Mouse (Mus musculus): ENCODE measurements around the gene Gm9918. TPM values are rescaled to one million over a fixed set of nuclear protein-coding genes. Genes with fewer than 3 reads are reported as not detected.

Gene Gm9918
- polyA plus RNA-seq, 1 experiment from 2014 or later, result 0.11 TPM

DNA sequence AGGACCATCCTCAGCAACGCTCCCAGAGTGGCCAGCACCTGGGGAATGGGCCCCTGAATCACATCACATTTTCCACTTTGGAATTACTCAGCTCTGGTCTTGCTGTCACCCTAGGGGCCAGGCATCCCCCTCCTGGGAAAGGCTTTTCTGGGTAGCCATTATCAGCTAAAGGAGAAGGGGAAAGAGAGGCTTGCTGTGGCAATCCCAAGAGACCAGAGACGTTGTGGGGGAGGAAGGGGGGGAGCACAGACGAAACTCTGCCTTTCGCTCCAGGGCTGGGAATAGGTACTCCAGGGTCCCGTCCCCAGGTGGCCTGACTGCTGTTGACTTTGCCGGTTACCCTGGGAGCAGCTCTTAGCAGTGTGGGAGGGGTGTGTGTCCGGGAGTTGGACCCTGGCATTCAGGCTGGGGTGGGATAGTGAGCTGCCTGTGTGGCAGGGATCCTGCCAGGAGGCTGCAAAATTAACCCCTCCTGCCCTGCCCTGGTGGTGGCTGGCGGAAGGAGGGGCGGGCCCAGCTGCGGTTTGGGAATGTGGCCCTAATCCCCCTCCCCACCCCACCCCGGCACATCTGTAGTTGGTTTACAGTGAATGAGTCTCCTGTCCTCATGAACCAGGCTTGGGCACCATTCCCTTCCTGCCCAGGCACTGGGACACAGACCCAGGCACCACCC, 11.6 kb upstream of the Gm9918 start:
- peaks cover 4% of the 10 kb centered on the region; the same call in 1 of the 2 replicates for H3K27me3 ChIP-seq (replicated peaks; ENCODE audit: control insufficient read depth, insufficient read depth, low read length)
- H3K9me3 ChIP-seq (ENCODE audit: control insufficient read depth, low read length), result no peaks in the 10 kb centered on the region
- H3K4me2 ChIP-seq (ENCODE audit: low read length), result no peak overlapping the region; the same call in 1 of the 2 replicates
- H3K4me3 ChIP-seq (ENCODE audit: low read depth, low read length), result no peak overlapping the region
- H3K27ac ChIP-seq (ENCODE audit: low read depth), result no peak overlapping the region; the same call in 1 of the 2 replicates
- no peaks in the 10 kb centered on the region for H3K36me3 ChIP-seq (ENCODE audit: control insufficient read depth, insufficient read depth, low read length)
- H3K4me1 ChIP-seq (replicated peaks; ENCODE audit: control insufficient read depth, insufficient read depth, low read length), result peaks cover 19% of the 10 kb centered on the region
- ATAC-seq (replicated peaks; ENCODE audit: low FRiP score, low TSS enrichment, low read depth) (peak; percentile 40), DNase-seq (ENCODE audit: low spot score) (no peak)
- WGBS, result 24% methylated on average over 11 of the region's 11 CpGs
- no peak overlapping the region for H3K9ac ChIP-seq (ENCODE audit: low read length)

DNA sequence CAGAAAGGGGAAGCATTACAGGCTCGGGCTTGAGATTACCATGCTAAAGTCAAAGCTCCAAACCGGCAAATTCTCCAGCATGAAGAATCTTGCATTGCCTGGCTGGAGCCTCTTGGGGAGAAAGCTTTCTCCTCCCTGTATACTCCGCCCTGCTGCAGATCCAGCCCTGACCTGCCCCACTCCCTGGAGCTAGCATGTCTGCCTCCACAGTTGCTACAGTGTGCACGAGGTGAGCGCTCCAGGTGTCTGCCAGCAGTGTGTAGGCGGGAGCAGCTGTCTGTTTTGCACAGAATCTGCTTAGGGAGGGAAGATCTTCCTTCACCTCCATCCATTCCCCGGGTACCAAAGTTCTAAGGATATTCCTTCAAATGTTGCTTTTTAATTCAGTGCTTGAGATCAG, 7.8 kb upstream of the Gm9918 start:
- ATAC-seq (replicated peaks; ENCODE audit: low FRiP score, low TSS enrichment, low read depth) (no peak), DNase-seq (ENCODE audit: low spot score) (no peak)

DNA sequence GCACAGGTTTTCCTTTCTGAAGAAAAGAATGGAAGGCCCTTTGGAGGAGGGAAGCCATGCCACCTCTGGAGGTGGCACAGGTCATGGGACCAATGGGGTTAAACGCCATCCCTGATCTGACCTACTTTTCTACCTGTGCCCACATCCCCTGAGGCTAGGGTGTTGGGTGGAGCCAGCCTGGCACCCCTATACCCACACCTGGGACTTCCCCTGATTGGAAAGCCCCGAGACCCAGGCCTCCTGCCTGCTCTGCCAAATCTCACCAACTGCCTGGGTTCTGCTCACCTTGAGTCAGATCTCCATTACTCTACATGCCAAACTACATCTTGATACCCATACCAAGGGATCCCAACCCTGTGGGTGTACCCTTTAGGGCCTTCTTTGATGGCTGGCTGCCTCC, 7.3 kb upstream of the Gm9918 start:
- 81% methylated on average over 2 of the region's 2 CpGs for WGBS
- Histone ChIP-seq H3K36me3 (ENCODE audit: control insufficient read depth, insufficient read depth, low read length) (no peaks in the 10 kb centered on the region), H3K4me1 (replicated peaks; ENCODE audit: control insufficient read depth, insufficient read depth, low read length) (peaks cover 8% of the 10 kb centered on the region), H3K9me3 (ENCODE audit: control insufficient read depth, low read length) (no peaks in the 10 kb centered on the region), H3K4me3 (ENCODE audit: low read depth, low read length) (no peak overlapping the region), H3K4me2 (ENCODE audit: low read length) (no peak overlapping the region), H3K27me3 (replicated peaks; ENCODE audit: control insufficient read depth, insufficient read depth, low read length) (no peaks in the 10 kb centered on the region), H3K9ac (ENCODE audit: low read length) (no peak overlapping the region), H3K27ac (ENCODE audit: low read depth) (no peak overlapping the region)
- no peak for DNase-seq (ENCODE audit: low spot score)
- no peak for ATAC-seq (replicated peaks; ENCODE audit: low FRiP score, low TSS enrichment, low read depth)

More for the DNA sequence above, 7.8 kb upstream of the Gm9918 start:
- Histone ChIP-seq H3K4me1 (replicated peaks; ENCODE audit: control insufficient read depth, insufficient read depth, low read length) (peaks cover 13% of the 10 kb centered on the region), H3K27ac (ENCODE audit: low read depth) (no peak overlapping the region), H3K27me3 (replicated peaks; ENCODE audit: control insufficient read depth, insufficient read depth, low read length) (peaks cover 2% of the 10 kb centered on the region; the same call in 1 of the 2 replicates), H3K36me3 (ENCODE audit: control insufficient read depth, insufficient read depth, low read length) (no peaks in the 10 kb centered on the region), H3K4me3 (ENCODE audit: low read depth, low read length) (no peak overlapping the region), H3K4me2 (ENCODE audit: low read length) (no peak overlapping the region), H3K9me3 (ENCODE audit: control insufficient read depth, low read length) (no peaks in the 10 kb centered on the region), H3K9ac (ENCODE audit: low read length) (no peak overlapping the region)
- 47% methylated on average over 7 of the region's 7 CpGs for WGBS

DNA sequence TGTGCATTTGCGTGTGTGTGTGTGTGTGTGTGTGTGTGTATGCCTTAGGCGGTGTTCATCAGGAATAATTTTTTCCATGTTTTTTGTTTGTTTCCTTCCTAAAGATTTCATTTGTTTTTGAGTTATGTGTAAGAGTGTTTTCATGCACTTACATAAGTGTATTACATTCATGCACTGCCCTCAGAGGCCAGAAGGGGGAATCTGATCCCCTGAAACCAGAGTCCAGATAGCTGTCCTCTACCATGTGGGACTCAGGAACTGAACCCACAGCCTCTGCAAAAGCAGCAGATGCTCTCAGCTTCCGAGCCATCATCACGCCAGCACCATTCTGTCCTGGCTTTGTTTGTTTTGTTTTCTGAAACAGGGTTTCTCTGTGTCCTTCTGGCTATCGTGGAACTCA, 4.8 kb upstream of the Gm9918 start:
- no peaks in the 10 kb centered on the region for H3K36me3 ChIP-seq (ENCODE audit: control insufficient read depth, insufficient read depth, low read length)
- WGBS, result 84% methylated on average over 5 of the region's 5 CpGs
- no peak overlapping the region for H3K9ac ChIP-seq (ENCODE audit: low read length)
- ATAC-seq (replicated peaks; ENCODE audit: low FRiP score, low TSS enrichment, low read depth), result no peak
- no peak overlapping the region for H3K27ac ChIP-seq (ENCODE audit: low read depth)
- no peak overlapping the region for H3K4me2 ChIP-seq (ENCODE audit: low read length)
- H3K27me3 ChIP-seq (replicated peaks; ENCODE audit: control insufficient read depth, insufficient read depth, low read length), result no peaks in the 10 kb centered on the region
- H3K9me3 ChIP-seq (ENCODE audit: control insufficient read depth, low read length), result no peaks in the 10 kb centered on the region
- no peak overlapping the region for H3K4me3 ChIP-seq (ENCODE audit: low read depth, low read length)
- H3K4me1 ChIP-seq (replicated peaks; ENCODE audit: control insufficient read depth, insufficient read depth, low read length), result peaks cover under 1% of the 10 kb centered on the region; the same call in 1 of the 2 replicates
- DNase-seq (ENCODE audit: low spot score), result no peak

DNA sequence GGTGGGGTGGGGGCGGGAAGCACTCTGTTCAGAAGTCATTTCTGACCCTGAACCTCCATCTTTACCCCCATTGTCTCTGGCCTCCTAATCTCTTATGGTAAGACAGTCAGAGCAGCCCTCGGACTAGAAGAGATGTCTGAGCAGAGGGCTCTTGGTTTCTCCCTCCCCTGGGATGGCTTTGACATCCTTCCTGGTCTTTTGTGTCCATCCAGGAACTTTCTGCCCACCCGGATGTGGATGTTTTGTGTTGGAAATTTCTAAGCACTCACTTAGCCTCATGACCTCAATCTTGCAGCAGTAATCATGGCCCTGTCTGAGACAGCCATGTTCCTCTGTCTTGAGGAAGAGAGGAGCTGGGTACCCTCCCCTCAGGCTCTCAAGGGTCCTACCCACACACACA, 1.1 kb downstream of the Gm9918 start:
- Histone ChIP-seq H3K4me1 (replicated peaks; ENCODE audit: control insufficient read depth, insufficient read depth, low read length) (peaks cover 4% of the 10 kb centered on the region; the same call in 1 of the 2 replicates), H3K9ac (ENCODE audit: low read length) (no peak overlapping the region), H3K4me2 (ENCODE audit: low read length) (0 out of 2 replicates have a peak overlapping the region, but pooled peaks have one; percentile 35), H3K27me3 (replicated peaks; ENCODE audit: control insufficient read depth, insufficient read depth, low read length) (no peaks in the 10 kb centered on the region), H3K4me3 (ENCODE audit: low read depth, low read length) (no peak overlapping the region), H3K36me3 (ENCODE audit: control insufficient read depth, insufficient read depth, low read length) (no peaks in the 10 kb centered on the region), H3K9me3 (ENCODE audit: control insufficient read depth, low read length) (no peaks in the 10 kb centered on the region), H3K27ac (ENCODE audit: low read depth) (no peak overlapping the region)
- DNase-seq (ENCODE audit: low spot score) (no peak), ATAC-seq (replicated peaks; ENCODE audit: low FRiP score, low TSS enrichment, low read depth) (no peak)
- 35% methylated on average over 3 of the region's 3 CpGs for WGBS

DNA sequence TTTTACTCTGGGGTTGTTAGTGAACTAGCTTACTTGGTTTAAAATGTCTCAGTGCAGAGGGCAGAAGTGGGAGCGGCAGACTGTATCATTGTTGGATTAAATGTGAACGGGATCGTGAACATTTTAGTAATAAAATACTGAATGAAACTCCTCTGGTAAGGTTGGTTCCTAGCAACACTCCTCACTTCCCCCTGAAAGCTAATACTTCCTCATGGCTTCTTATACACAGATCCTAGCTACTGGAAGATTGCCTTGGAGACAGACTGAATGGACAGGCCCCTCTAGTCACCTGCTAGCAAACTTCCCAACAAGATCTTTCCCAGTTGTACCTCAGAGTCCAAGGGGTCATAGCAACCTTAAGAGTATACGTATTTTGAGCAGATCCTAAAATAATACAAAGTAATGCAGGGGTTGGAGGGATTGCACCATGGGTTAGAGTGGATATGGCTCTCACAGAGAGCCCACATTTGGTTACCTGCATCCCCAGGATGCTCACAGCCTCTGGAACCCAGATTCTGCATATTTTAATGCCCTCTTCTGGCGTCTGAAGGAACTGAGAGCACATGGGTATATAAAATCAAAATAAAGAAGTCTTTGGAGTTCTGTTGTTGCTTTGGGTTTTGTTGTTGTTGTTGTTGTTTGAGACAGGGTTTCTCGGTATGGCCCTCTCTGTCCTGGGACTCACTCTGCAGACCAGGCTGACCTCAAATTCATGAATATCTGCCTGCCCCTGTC, 3.8 kb downstream of the Gm9918 start:
- no peak overlapping the region for H3K27ac ChIP-seq (ENCODE audit: low read depth)
- no peaks in the 10 kb centered on the region for H3K36me3 ChIP-seq (ENCODE audit: control insufficient read depth, insufficient read depth, low read length)
- DNase-seq (ENCODE audit: low spot score), result no peak
- no peaks in the 10 kb centered on the region for H3K9me3 ChIP-seq (ENCODE audit: control insufficient read depth, low read length)
- no peaks in the 10 kb centered on the region for H3K27me3 ChIP-seq (replicated peaks; ENCODE audit: control insufficient read depth, insufficient read depth, low read length)
- peaks cover 4% of the 10 kb centered on the region; the same call in 1 of the 2 replicates for H3K4me1 ChIP-seq (replicated peaks; ENCODE audit: control insufficient read depth, insufficient read depth, low read length)
- H3K4me3 ChIP-seq (ENCODE audit: low read depth, low read length), result no peak overlapping the region
- no peak for ATAC-seq (replicated peaks; ENCODE audit: low FRiP score, low TSS enrichment, low read depth)
- 74% methylated on average over 6 of the region's 6 CpGs for WGBS
- H3K4me2 ChIP-seq (ENCODE audit: low read length), result no peak overlapping the region
- H3K9ac ChIP-seq (ENCODE audit: low read length), result no peak overlapping the region

DNA sequence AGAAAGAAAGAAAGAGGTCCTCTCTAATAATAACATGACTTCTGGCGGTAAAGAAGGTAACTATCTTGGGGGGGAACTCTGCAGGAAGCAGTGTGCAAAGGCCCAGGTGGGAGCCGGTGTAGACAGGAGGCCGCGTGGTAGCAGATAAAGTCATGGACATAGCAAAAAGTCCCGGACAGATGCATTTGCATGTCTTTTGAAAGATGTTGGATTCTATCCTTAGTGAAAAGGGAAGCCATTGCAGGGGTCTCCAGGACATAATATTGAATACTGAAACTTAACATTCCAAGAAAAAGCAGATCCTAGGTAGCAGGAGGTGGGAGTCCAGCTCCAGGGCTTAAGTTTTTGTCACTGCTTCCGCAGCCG, 8.3 kb downstream of the Gm9918 start:
- Histone ChIP-seq H3K27me3 (replicated peaks; ENCODE audit: control insufficient read depth, insufficient read depth, low read length) (no peaks in the 10 kb centered on the region), H3K4me1 (replicated peaks; ENCODE audit: control insufficient read depth, insufficient read depth, low read length) (peaks cover 10% of the 10 kb centered on the region), H3K4me2 (ENCODE audit: low read length) (peak overlapping the region; percentile 82), H3K36me3 (ENCODE audit: control insufficient read depth, insufficient read depth, low read length) (peaks cover 20% of the 10 kb centered on the region), H3K4me3 (ENCODE audit: low read depth, low read length) (peak overlapping the region; percentile 76), H3K9ac (ENCODE audit: low read length) (peak overlapping the region; percentile 60), H3K27ac (ENCODE audit: low read depth) (peak overlapping the region; percentile 62; the same call in 1 of the 2 replicates), H3K9me3 (ENCODE audit: control insufficient read depth, low read length) (no peaks in the 10 kb centered on the region)
- 27% methylated on average over 7 of the region's 7 CpGs for whole genome bisulfite sequencing
- DNase-seq (ENCODE audit: low spot score), result peak; percentile 59
- ATAC-seq (replicated peaks; ENCODE audit: low FRiP score, low TSS enrichment, low read depth), result peak; percentile 4; the same call in 1 of the 2 replicates

DNA sequence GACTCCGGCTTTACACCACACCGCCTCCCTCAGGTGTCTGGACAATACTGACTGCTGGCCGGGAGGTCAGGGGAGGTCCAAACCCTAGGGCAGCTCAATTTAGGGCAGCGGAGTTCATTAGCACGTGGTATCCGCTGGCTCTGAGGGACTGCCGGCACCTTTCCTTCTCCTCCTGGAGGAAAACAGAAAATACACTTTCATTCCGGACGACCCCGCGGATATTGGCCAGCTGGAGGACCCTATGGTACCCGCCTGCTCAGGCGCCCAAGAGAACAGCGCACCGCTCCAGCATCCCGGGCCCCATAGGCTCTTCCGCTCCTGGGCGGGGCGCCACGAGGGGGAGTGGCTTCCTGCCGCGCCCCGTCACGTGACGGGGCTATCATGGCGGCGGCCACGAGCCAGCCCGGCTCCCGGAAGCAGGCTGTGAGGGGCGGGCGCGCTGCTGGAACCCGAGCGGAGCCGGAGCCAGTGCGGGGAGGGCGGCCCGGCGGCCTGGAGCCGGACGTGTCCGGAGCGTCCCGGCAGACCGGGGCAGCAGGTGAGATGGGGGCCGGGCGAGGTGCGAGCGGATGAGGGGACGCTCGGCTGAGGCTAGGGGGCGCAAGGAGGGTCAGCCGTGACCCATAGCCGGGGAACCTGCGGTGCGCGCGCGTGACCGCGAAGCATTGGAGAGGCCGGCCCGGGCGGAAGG, 8.9 kb downstream of the Gm9918 start, which contains the start of gene Mfsd5:
Mfsd5 (plus strand) TSS at position 363 of the 691 bp plus-strand sequence.
- Histone ChIP-seq H3K36me3 (ENCODE audit: control insufficient read depth, insufficient read depth, low read length) (peaks cover 20% of the 10 kb centered on the region), H3K9ac (ENCODE audit: low read length) (peak within 1 kb of the TSS; percentile 60), H3K4me3 (ENCODE audit: low read depth, low read length) (peak within 1 kb of the TSS; percentile 76), H3K27ac (ENCODE audit: low read depth) (peak within 1 kb of the TSS; percentile 78), H3K9me3 (ENCODE audit: control insufficient read depth, low read length) (no peaks in the 10 kb centered on the region), H3K4me2 (ENCODE audit: low read length) (peak within 1 kb of the TSS; percentile 82), H3K27me3 (replicated peaks; ENCODE audit: control insufficient read depth, insufficient read depth, low read length) (no peaks in the 10 kb centered on the region), H3K4me1 (replicated peaks; ENCODE audit: control insufficient read depth, insufficient read depth, low read length) (peaks cover 10% of the 10 kb centered on the region)
- DNase-seq (ENCODE audit: low spot score) (peak; percentile 90), ATAC-seq (replicated peaks; ENCODE audit: low FRiP score, low TSS enrichment, low read depth) (peak; percentile 95)
- WGBS, result under 1% methylated on average over 64 of the region's 65 CpGs
